Mouse (Mus musculus): ENCODE measurements around the gene Rgs12. TPM values are rescaled to one million over a fixed set of nuclear protein-coding genes. Genes with fewer than 3 reads are reported as not detected.
A peak's percentile ranks its signal among the peaks of the same experiment; 100 is the strongest.

The Rgs12 gene
- total RNA-seq (2021), result 10 to 100 TPM; 49.8 to 60.4 TPM

GRCm38 (mm10) chr5:34948861-34949760, at the start of gene Rgs12:
TSS of gene Rgs12 (plus strand) at chr5:34949445.
- DNase-seq, result peak; percentile 91

GRCm38 (mm10) chr5:34899787-34900469, 49.3 kb upstream of the Rgs12 start:
- no peak for DNase-seq

GRCm38 (mm10) chr5:34902371-34902770, 46.9 kb upstream of the Rgs12 start:
- no peak for DNase-seq

- DNase-seq, result peak; percentile 73
Measured at GRCm38 (mm10) chr5:34902811-34903385, 46.3 kb upstream of the Rgs12 start.

GRCm38 (mm10) chr5:34904412-34904811, 44.8 kb upstream of the Rgs12 start:
- no peak for DNase-seq

DNA sequence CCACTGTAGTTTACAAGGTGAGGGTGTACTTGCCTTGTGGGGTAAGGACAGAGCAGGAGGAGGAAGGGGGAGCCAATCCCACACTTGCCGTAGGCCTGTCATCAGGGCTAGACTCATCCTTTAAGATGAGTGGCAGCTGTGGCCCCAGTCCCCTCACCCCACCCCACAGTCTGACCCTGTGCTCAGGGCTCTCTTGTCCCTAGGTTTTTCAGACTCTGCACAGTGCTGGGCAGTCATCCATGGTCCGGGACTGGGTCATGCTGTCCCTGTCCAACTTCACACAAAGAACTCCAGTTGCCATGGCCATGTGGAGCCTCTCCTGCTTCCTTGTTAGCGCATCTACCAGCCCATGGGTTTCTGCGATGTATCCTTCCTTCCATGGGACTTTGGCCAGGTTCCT, 42.0 kb upstream of the Rgs12 start:
- DNase-seq, result no peak

DNA sequence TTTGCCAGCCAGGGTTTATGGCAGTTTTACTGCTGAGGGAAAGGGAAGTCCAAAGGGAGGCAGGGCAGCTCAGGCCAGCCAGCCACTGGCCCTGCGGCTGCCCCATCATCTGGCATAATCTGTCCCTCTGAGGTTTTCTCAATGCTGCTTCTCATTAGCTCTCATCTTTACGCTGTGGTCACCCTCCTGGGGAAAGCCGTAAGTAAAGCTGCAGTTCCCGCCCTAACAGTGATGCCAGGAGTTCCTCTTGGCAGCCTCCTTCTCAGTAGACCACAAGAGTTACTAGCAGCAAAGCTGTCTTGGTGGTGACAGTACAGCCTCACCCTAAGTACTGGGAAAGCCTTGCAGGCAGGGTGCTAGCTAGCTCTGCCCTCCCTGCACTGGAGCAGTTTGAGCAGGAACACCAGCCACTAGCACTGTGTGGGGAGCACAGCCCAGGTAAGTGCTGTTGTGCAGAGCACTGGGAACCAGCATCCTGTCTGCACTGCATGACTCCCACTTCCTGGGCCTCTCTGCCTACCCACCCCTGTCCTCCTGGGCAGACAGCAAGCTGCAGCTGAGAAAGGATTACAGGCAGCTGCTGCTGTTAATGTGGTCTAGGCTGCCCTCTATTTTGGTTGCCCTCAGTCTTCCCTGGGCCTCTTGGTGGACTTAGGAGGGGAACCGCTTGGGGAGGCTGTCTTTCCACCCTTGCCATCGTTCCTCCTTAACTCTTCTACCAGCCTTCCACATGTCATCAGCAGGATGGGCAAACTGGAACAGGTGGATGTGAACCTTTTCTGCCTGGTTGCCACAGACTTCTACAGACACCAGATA, 41.1 kb upstream of the Rgs12 start, which contains the start of gene Msantd1:
TSS of gene Msantd1 (plus strand) at position 103 of the 816 bp plus-strand sequence.
- DNase-seq, result no peak

DNA sequence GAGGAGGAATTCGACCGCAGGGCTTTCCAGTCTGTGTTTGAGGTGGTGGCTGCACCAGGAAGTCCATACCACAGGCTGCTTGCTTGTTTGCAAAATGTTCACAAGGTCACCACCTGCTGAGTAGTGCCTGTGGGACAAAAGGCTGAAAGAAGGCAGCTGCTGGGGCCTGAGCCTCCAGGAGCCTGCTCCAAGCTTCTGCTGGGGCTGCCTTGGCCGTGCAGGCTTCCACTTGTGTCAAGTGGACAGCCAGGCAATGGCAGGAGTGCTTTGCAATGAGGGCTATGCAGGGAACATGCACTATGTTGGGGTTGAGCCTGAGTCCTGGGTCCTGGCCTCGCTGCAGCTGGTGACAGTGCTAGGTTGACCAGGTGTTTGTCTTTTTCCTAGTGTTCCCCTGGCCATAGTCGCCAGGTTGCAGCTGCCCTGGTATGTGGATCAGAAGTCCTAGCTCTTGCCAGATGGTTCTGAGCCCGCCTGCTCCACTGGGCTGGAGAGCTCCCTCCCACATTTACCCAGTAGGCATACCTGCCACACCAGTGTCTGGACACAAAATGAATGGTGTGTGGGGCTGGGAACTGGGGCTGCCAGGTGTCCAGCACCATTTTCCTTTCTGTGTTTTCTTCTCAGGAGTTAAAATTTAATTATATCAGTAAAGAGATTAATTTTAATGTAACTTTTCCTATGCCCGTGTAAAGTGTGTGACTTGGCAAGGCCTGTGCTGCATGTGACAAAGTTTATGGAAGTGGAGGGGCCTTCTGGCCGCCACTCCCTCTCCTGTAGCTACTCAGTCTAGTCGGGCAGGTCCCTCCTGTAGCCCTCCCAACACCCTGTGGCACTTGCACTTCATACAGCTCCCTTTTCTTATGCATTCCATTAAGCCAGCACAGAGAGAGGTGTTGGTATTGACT, 40.3 kb upstream of the Rgs12 start:
- DNase-seq, result no peak

DNA sequence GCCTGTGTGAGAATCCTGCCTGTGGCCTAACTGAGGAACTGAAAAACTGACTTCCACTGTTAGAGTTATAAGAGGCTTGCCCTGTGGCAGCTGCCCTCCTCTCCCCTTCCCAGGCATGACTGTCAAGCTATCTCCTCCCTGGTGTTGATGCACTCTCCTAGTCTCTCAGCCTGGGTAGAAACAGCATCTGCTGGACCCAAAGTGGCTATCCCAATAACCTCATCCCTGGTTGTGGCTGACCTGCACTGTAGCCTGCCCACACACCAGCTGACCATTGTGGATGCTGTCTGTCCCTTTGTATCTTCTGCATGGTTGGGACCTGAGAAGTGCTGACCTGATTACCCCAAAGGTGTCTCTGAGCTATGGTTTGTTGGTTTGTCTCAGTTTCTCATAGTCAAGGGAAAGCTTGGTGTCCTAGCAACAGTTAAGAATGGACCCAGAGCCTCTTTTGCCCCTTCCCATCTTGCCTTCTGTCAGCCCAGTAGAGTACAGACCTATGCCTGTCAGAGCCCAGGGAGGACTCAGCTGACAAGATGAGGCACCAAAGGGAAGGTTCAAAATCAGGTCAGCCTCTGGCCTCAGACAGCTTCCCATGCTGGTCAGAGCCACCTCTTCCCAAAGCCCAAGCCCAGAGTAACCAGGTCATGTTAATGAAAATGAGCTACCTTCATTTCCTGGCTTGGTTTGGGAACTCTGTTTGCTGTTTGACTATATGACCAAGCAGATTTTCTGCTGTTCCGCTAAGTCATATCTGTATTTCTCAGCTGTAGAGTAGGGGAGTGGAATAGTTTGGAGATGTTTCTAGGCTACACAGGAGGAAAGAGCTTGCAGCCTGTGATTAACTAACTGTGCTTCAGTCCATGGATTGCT, 39.4 kb upstream of the Rgs12 start:
- DNase-seq, result no peak

DNA sequence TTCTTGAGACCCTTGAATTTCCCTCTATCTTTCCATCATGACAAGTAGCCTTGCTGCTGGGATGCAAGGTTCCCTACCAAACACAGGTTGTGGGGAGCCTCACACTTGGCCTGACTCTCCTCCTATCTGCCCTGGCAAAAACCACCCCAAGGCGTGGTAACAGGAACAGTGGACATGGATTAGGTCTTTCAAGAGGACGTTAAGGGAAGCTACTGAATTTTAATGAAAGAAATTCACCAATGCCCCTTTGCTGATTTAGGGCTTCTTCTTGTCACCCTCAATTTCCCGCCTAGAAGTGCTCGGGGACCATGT, 38.8 kb upstream of the Rgs12 start:
- DNase-seq, result no peak

DNA sequence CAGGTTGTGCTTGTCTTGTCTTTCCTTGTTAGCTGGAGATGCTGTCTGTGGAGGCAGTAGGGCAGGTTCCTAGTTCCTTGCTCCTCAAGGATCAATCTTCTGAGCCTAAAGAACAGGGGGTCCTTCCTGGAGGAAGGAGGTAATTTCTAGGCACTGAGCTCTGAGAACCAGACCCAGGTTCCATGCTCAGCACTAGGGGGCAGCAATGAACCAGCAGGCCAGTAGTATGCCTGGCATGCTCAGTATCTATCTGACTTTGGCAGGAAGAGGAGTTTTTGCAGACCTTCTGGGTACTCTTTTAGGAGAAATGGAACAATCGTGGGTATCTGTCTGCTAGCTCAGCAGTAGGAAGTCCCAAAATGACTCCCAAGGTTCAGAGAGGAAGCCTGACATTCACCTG, 33.4 kb upstream of the Rgs12 start:
- DNase-seq, result peak; percentile 86

DNA sequence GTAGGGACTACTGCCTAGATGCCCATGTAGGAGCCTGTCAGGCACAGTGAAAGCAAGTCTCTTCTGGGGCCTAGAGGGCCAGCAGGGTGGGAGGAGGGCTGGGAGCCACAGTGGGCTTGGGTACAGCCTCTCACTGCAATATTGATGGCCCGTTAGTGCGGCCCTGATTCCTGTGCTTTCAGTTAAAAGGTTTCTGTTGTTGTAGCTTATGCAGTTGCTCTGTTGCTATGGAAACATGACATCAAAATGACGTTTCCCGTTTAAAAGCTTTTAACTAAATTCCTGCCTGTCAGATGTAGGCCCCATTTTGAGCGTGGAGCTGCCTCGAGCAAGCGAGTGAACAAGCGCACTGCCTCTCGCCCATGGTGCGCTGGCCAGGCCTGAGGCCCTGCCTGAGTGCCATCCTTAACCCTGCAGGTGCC, 32.0 kb upstream of the Rgs12 start:
- DNase-seq, result no peak

DNA sequence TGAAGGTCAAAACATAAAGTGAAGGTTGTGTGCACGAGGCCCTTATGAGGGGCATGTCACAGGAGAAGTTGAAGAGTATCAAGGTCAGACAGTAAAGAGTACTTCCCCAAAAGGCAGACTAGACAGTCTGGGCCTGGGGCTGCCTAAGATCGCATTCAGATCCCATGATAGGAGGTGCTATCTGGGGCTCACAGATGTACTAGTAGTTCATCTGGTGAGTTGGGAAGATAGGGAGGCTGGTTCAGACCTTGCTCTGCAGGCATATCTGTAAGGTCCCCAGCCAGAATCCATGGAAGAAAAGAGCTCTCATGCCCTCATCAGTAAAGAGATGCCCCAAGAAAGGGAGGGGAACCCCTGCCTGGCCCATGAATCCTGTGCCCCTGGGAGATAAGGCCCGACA, 30.5 kb upstream of the Rgs12 start:
- no peak for DNase-seq

- no peak for DNase-seq
Measured at GRCm38 (mm10) chr5:34922531-34922930, 26.7 kb upstream of the Rgs12 start.

GRCm38 (mm10) chr5:34923920-34924319, 25.3 kb upstream of the Rgs12 start:
- no peak for DNase-seq

GRCm38 (mm10) chr5:34924519-34924918, 24.7 kb upstream of the Rgs12 start:
- no peak for DNase-seq

DNA sequence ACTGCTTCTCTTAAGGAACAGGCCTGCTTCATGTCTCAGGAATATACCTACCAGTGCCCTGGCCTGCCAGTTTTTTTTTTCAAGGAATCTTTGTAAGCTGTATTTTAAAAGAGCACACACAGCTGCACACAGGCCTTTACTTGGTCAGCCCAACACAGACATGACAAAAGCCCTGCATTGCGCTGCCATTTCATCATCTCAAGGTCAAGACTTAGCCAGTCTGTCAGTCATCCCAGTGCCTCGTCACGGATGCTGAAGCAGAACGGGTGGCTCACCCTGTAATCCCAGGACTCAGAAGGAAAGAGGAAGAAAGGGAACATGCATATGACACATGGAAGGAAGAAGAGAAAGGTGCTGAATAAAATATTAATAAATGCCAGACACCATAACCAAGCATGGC, 21.6 kb upstream of the Rgs12 start:
- no peak for DNase-seq

- DNase-seq, result no peak
Measured at GRCm38 (mm10) chr5:34930151-34930975, 18.9 kb upstream of the Rgs12 start.

GRCm38 (mm10) chr5:34931091-34931490, 18.2 kb upstream of the Rgs12 start:
- DNase-seq, result no peak
